Mouse (Mus musculus): ENCODE results near the gene Ppp1r14d.

- TF ChIP-seq TAL1 (conservative IDR thresholded peaks at IDR 0.05; ENCODE audit: low read depth, low read length): no peak
- no peak for TF ChIP-seq CTCF (IDR thresholded peaks at IDR 0.05; ENCODE audit: low read depth, low read length)
- no peak for TF ChIP-seq GATA1 (IDR thresholded peaks at IDR 0.05; ENCODE audit: borderline replicate concordance, low read length)
- no peak for TF ChIP-seq POLR2AphosphoS5 (IDR thresholded peaks at IDR 0.05; ENCODE audit: insufficient replicate concordance, low read depth, low read length)
- no peak for TF ChIP-seq GATA2 (IDR thresholded peaks at IDR 0.05; ENCODE audit: borderline replicate concordance, low read depth, low read length)
Observed at GRCm38 (mm10) chr2:119270643-119271331, 41.1 kb upstream of the Ppp1r14d start, which contains the start of gene Rhov.

Data from G1E (cell line).